Mouse (Mus musculus): ENCODE results near the gene Olig3. TPM values are rescaled to one million over a fixed set of nuclear protein-coding genes. Genes with fewer than 3 reads are reported as not detected.
"Not testable (repeated sequence)": the region's sequence is repeated elsewhere in the genome, so short reads cannot be mapped to it uniquely, and the experiment has no call there.

Olig3 gene
- total RNA-seq, 2 experiments from 2014 or later: not detected

GRCm38 (mm10) chr10:19361539-19362293 is 5.4 kb downstream of the Olig3 start:
- DNase-seq (ENCODE audit: low spot score in 2 of 2): no peak

- no peak for DNase-seq (ENCODE audit: low spot score in 2 of 2)
These were observed 5.9 kb downstream of the Olig3 start for GRCm38 (mm10) chr10:19362294-19362590.

- no peak for DNase-seq (ENCODE audit: low spot score in 2 of 2)
These were observed 6.5 kb downstream of the Olig3 start for GRCm38 (mm10) chr10:19362861-19363260.

- DNase-seq (ENCODE audit: low spot score in 2 of 2): no peak
These were observed 7.0 kb downstream of the Olig3 start for GRCm38 (mm10) chr10:19363365-19363764.

- DNase-seq (ENCODE audit: low spot score in 2 of 2): no peak
These were observed 12.8 kb downstream of the Olig3 start for GRCm38 (mm10) chr10:19369143-19369542.

- DNase-seq (ENCODE audit: low spot score in 2 of 2): no peak
These were observed 13.8 kb downstream of the Olig3 start for GRCm38 (mm10) chr10:19370146-19370545.

GRCm38 (mm10) chr10:19372263-19372662 is 15.9 kb downstream of the Olig3 start:
- no peak for DNase-seq (ENCODE audit: low spot score in 2 of 2)

- no peak for DNase-seq (ENCODE audit: low spot score in 2 of 2)
These were observed 17.5 kb downstream of the Olig3 start for GRCm38 (mm10) chr10:19373797-19374196.

GRCm38 (mm10) chr10:19374311-19374710 is 18.0 kb downstream of the Olig3 start:
- DNase-seq (ENCODE audit: low spot score in 2 of 2): no peak

GRCm38 (mm10) chr10:19375838-19376237 is 19.5 kb downstream of the Olig3 start:
- no peak for DNase-seq (ENCODE audit: low spot score in 2 of 2)

- not testable (repeated sequence) for DNase-seq (ENCODE audit: low spot score in 2 of 2)
These were observed 24.6 kb downstream of the Olig3 start for GRCm38 (mm10) chr10:19380971-19381370.

- no peak for DNase-seq (ENCODE audit: low spot score in 2 of 2)
These were observed 27.8 kb downstream of the Olig3 start for GRCm38 (mm10) chr10:19384176-19384575.

- no peak for DNase-seq (ENCODE audit: low spot score in 2 of 2)
These were observed 35.5 kb downstream of the Olig3 start for GRCm38 (mm10) chr10:19391819-19392218.

- no peak for DNase-seq (ENCODE audit: low spot score in 2 of 2)
These were observed 40.3 kb downstream of the Olig3 start for GRCm38 (mm10) chr10:19396485-19397137.

- no peak for DNase-seq (ENCODE audit: low spot score in 2 of 2)
These were observed 41.1 kb downstream of the Olig3 start for GRCm38 (mm10) chr10:19397396-19397795.

GRCm38 (mm10) chr10:19401136-19401535 is 44.8 kb downstream of the Olig3 start:
- no peak for DNase-seq (ENCODE audit: low spot score in 2 of 2)

- no peak for DNase-seq (ENCODE audit: low spot score in 2 of 2)
These were observed 48.1 kb downstream of the Olig3 start for GRCm38 (mm10) chr10:19404401-19404800.

- no peak for DNase-seq (ENCODE audit: low spot score in 2 of 2)
These were observed 49.6 kb downstream of the Olig3 start for GRCm38 (mm10) chr10:19405959-19406358.

- DNase-seq (ENCODE audit: low spot score in 2 of 2): no peak
These were observed 50.8 kb downstream of the Olig3 start for GRCm38 (mm10) chr10:19407168-19407567.

Data from adrenal gland, postnatal 4 days (tissue).